Mouse (Mus musculus): ENCODE measurements around the gene Snrpa.

DNA sequence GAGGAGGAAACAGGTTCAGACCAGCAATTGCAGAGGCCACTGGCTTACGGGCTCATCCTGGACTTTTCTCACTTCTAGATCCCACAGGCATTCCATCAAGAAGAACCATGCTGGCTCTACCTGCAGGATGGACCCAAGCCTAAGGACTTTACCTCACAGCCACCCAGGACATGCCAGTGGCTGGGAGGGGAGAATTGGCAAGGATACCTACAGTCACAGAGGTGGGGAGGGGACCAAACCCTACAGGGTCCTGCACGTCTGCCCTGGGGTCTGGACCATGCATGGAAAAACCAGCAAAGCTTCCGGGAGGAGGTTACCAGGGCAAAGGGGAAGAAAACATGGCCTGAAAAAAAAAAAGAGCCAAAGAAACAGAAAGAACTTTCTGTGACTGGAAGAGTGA is 25.1 kb downstream of the Snrpa start:
- TF ChIP-seq CTCF (IDR thresholded peaks at IDR 0.05; ENCODE audit: control insufficient read depth, insufficient read depth, insufficient replicate concordance, low read depth, low read length) (no peak), POLR2A (IDR thresholded peaks at IDR 0.05; ENCODE audit: control insufficient read depth, low read depth, low read length) (no peak)
